ENCODE assay signal across 8 mouse cellular contexts in genomic region chr1:15007663-15008344, GRCm38 (mm10).
A peak's percentile ranks its signal among the peaks of the same experiment; 100 is the strongest.
DNase-seq lines count a peak whose midpoint lies in the region; ATAC-seq and TF ChIP-seq lines count a peak whose summit lies in the region.

No protein-coding gene starts in this region.

- no peaks in the 10 kb centered on the region for H3K4me1 ChIP-seq in intestine, postnatal 0 days (replicated peaks; ENCODE audit: control insufficient read depth, insufficient read depth, low read length)
- no peaks in the 10 kb centered on the region for H3K4me1 ChIP-seq in intestine, embryonic 15.5 days (replicated peaks)
- H3K4me1 ChIP-seq in E14TG2a.4 (replicated peaks; ENCODE audit: low read depth, low read length) = no peaks in the 10 kb centered on the region
- H3K4me1 ChIP-seq in midbrain, embryonic 14.5 days (ENCODE audit: control insufficient read depth, insufficient read depth, low read length) = no peaks in the 10 kb centered on the region
- no peaks in the 10 kb centered on the region for H3K4me1 ChIP-seq in thymus, adult 2 months (replicated peaks; ENCODE audit: control insufficient read depth, insufficient read depth, low read length)

- TF ChIP-seq POLR2A in thymus, adult 2 months (IDR thresholded peaks at IDR 0.05; ENCODE audit: control insufficient read depth, extremely low read depth, insufficient read depth, low read length, poor library complexity) = no peak

- DNase-seq in embryo, embryonic 11 days = peak; percentile 64
- DNase-seq in midbrain, embryonic 14.5 days = peak; percentile 84
- DNase-seq in thymus, adult 2 months = no peak
- no peak for DNase-seq in urinary bladder, postnatal 14 days (ENCODE audit: low spot score)

- H3K27me3 ChIP-seq in intestine, postnatal 0 days (replicated peaks; ENCODE audit: control insufficient read depth, insufficient read depth, low read length) = no peaks in the 10 kb centered on the region
- H3K27me3 ChIP-seq in intestine, embryonic 15.5 days (replicated peaks) = no peaks in the 10 kb centered on the region
- no peaks in the 10 kb centered on the region for H3K27me3 ChIP-seq in E14TG2a.4 (ENCODE audit: insufficient read depth, low read length)
- H3K27me3 ChIP-seq in midbrain, embryonic 14.5 days (ENCODE audit: control insufficient read depth, insufficient read depth, low read length) = no peaks in the 10 kb centered on the region
- H3K27me3 ChIP-seq in thymus, adult 2 months (ENCODE audit: control insufficient read depth, insufficient read depth, low read length) = no peaks in the 10 kb centered on the region

- H3K9me3 ChIP-seq in intestine, postnatal 0 days (ENCODE audit: control insufficient read depth) = no peaks in the 10 kb centered on the region
- H3K9me3 ChIP-seq in intestine, embryonic 15.5 days = no peaks in the 10 kb centered on the region
- no peaks in the 10 kb centered on the region for H3K9me3 ChIP-seq in E14TG2a.4 (ENCODE audit: low read length)
- no peaks in the 10 kb centered on the region for H3K9me3 ChIP-seq in midbrain, embryonic 14.5 days (ENCODE audit: control insufficient read depth, low read length)

- H3K27ac ChIP-seq in intestine, postnatal 0 days (ENCODE audit: low read depth, low read length) = no peak overlapping the region
- no peak overlapping the region for H3K27ac ChIP-seq in intestine, embryonic 15.5 days
- no peak overlapping the region for H3K27ac ChIP-seq in midbrain, embryonic 14.5 days (replicated peaks; ENCODE audit: low read depth, low read length)
- H3K27ac ChIP-seq in thymus, adult 2 months (ENCODE audit: control insufficient read depth, insufficient read depth, low read length) = no peak overlapping the region

- no peak for ATAC-seq in intestine, postnatal 0 days
- no peak for ATAC-seq in intestine, embryonic 15.5 days
- peak; percentile 64; the same call in 1 of the 2 replicates for ATAC-seq in midbrain, embryonic 14.5 days (ENCODE audit: low FRiP score, low TSS enrichment)
- no peak for ATAC-seq in monocyte, adult 5-6 weeks (replicated peaks; ENCODE audit: insufficient number of reproducible peaks, low FRiP score, low TSS enrichment, poor library complexity, severe bottlenecking)

- TF ChIP-seq CTCF in intestine, postnatal 0 days (IDR thresholded peaks at IDR 0.05; ENCODE audit: low read depth) = peak; percentile 77
- TF ChIP-seq CTCF in E14TG2a.4 (conservative IDR thresholded peaks at IDR 0.05; ENCODE audit: low read length) = peak; percentile 43
- no peak for TF ChIP-seq CTCF in thymus, adult 2 months (IDR thresholded peaks at IDR 0.05; ENCODE audit: borderline replicate concordance, control insufficient read depth, extremely low read depth, insufficient read depth, low read length, poor library complexity)

- H3K4me3 ChIP-seq in intestine, postnatal 0 days (ENCODE audit: low read depth, low read length) = no peak overlapping the region
- no peak overlapping the region for H3K4me3 ChIP-seq in intestine, embryonic 15.5 days (replicated peaks)
- H3K4me3 ChIP-seq in E14TG2a.4 (replicated peaks; ENCODE audit: low read length) = no peak overlapping the region
- no peak overlapping the region for H3K4me3 ChIP-seq in midbrain, embryonic 14.5 days (replicated peaks; ENCODE audit: low read depth, low read length)
- H3K4me3 ChIP-seq in thymus, adult 2 months (ENCODE audit: control insufficient read depth, insufficient read depth, low read length) = no peak overlapping the region

- H3K36me3 ChIP-seq in intestine, postnatal 0 days (ENCODE audit: control insufficient read depth, insufficient read depth) = no peaks in the 10 kb centered on the region
- H3K36me3 ChIP-seq in intestine, embryonic 15.5 days = no peaks in the 10 kb centered on the region
- no peaks in the 10 kb centered on the region for H3K36me3 ChIP-seq in E14TG2a.4 (ENCODE audit: insufficient read depth, low read length)
- H3K36me3 ChIP-seq in midbrain, embryonic 14.5 days (ENCODE audit: control insufficient read depth, insufficient read depth, low read length) = no peaks in the 10 kb centered on the region
- no peaks in the 10 kb centered on the region for H3K36me3 ChIP-seq in thymus, adult 2 months (ENCODE audit: control insufficient read depth, insufficient read depth, low read length)

- 4% methylated on average over 3 of the region's 3 CpGs for WGBS in intestine, postnatal 0 days
- WGBS in intestine, embryonic 15.5 days = 2% methylated on average over 3 of the region's 3 CpGs
- WGBS in midbrain, embryonic 14.5 days = 4% methylated on average over 3 of the region's 3 CpGs
- 12% methylated on average over 3 of the region's 3 CpGs for WGBS in thymus, adult 2 months

- no peak overlapping the region for H3K4me2 ChIP-seq in intestine, postnatal 0 days (replicated peaks; ENCODE audit: low read depth)
- no peak overlapping the region for H3K4me2 ChIP-seq in intestine, embryonic 15.5 days (replicated peaks)
- H3K4me2 ChIP-seq in midbrain, embryonic 14.5 days (ENCODE audit: low read length) = no peak overlapping the region

- H3K9ac ChIP-seq in intestine, postnatal 0 days (ENCODE audit: low read depth, low read length) = no peak overlapping the region
- H3K9ac ChIP-seq in intestine, embryonic 15.5 days = no peak overlapping the region
- H3K9ac ChIP-seq in midbrain, embryonic 14.5 days (replicated peaks; ENCODE audit: low read length) = no peak overlapping the region

Comparison
In these comparisons a context has a peak if more than half of its experiments do, and no peak if none do; other contexts are left out.
1. DNase-seq: peak in embryo, embryonic 11 days (single experiment) and midbrain, embryonic 14.5 days (single experiment); none in thymus, adult 2 months (single experiment) and urinary bladder, postnatal 14 days (single experiment).